Mouse (Mus musculus): ENCODE results near the gene H2-Q4.
"Not testable (repeated sequence)": the region's sequence is repeated elsewhere in the genome, so short reads cannot be mapped to it uniquely, and the experiment has no call there.

H2-Q4 gene

GRCm38 (mm10) chr17:35379369-35379728 lies at the start of gene H2-Q4:
Gene H2-Q4, plus strand, starts transcription at chr17:35379617.
- DNase-seq = peak; percentile 87

- not testable (repeated sequence) for DNase-seq
Observed at GRCm38 (mm10) chr17:35329714-35330113, 49.7 kb upstream of the H2-Q4 start.

- not testable (repeated sequence) for DNase-seq
Observed at GRCm38 (mm10) chr17:35331546-35331945, 47.9 kb upstream of the H2-Q4 start.

- peak; percentile 13 for DNase-seq
Observed at GRCm38 (mm10) chr17:35342071-35342671, 37.2 kb upstream of the H2-Q4 start, which contains the start of gene H2-Q2. Gene H2-Q2, plus strand, starts transcription at chr17:35342242.

- DNase-seq = peak; percentile 5
Observed at GRCm38 (mm10) chr17:35342711-35343476, 36.5 kb upstream of the H2-Q4 start.

GRCm38 (mm10) chr17:35347659-35348058 lies 31.8 kb upstream of the H2-Q4 start:
- not testable (repeated sequence) for DNase-seq

GRCm38 (mm10) chr17:35353275-35353674 lies 26.1 kb upstream of the H2-Q4 start:
- DNase-seq = not testable (repeated sequence)

GRCm38 (mm10) chr17:35354071-35354470 lies 25.3 kb upstream of the H2-Q4 start:
- DNase-seq = no peak

GRCm38 (mm10) chr17:35357086-35357485 lies 22.3 kb upstream of the H2-Q4 start:
- no peak for DNase-seq

- peak; percentile 38 for DNase-seq
Observed at GRCm38 (mm10) chr17:35358763-35359469, 20.5 kb upstream of the H2-Q4 start.

GRCm38 (mm10) chr17:35359470-35359862 lies 20.0 kb upstream of the H2-Q4 start:
- no peak for DNase-seq

- peak; percentile 30 for DNase-seq
Observed at GRCm38 (mm10) chr17:35379729-35380451, 473 bp downstream of the H2-Q4 start.

- DNase-seq = peak; percentile 28
Observed at GRCm38 (mm10) chr17:35389796-35390195, 10.4 kb downstream of the H2-Q4 start.

- not testable (repeated sequence) for DNase-seq
Observed at GRCm38 (mm10) chr17:35392671-35393070, 13.3 kb downstream of the H2-Q4 start.

- not testable (repeated sequence) for DNase-seq
Observed at GRCm38 (mm10) chr17:35393864-35394800, 14.7 kb downstream of the H2-Q4 start.

- DNase-seq = not testable (repeated sequence)
Observed at GRCm38 (mm10) chr17:35396956-35397355, 17.5 kb downstream of the H2-Q4 start.

- DNase-seq = not testable (repeated sequence)
Observed at GRCm38 (mm10) chr17:35413057-35413456, 33.6 kb downstream of the H2-Q4 start.

GRCm38 (mm10) chr17:35415273-35416129 lies 36.1 kb downstream of the H2-Q4 start:
- not testable (repeated sequence) for DNase-seq

GRCm38 (mm10) chr17:35418772-35419171 lies 39.4 kb downstream of the H2-Q4 start:
- DNase-seq = no peak

GRCm38 (mm10) chr17:35419564-35419963 lies 40.1 kb downstream of the H2-Q4 start:
- not testable (repeated sequence) for DNase-seq

Data from embryo, embryonic 11 days (tissue).